Mouse (Mus musculus): ENCODE measurements at regions not wholly inside any gene's neighbourhood (a gene's known extent, or its start where the extent isn't known, plus 50 kb on each side); places are given as distances from the start of the nearest gene placed in this dataset.
"Not testable (repeated sequence)": the region's sequence is repeated elsewhere in the genome, so short reads cannot be mapped to it uniquely, and the experiment has no call there.

DNA sequence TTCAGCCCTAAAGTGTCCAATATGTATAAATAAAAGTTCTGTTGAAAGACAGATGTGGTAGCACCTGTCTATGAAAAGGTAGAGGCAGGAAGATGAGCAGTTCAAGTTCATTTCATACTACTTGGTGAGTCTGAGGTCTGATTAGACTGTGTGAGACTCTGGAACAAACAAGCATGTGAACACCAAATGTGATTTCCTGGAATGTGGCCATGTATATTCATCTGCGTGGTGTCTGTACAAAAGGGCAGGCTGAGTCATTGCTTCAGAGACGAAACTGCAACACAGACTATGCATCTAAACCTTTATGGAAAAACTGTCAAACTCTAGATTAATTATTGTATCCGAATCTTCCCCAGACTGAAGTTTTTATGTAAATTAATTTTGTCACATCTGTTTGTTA is 268.7 kb downstream of the Arl6ip6 start:
- Histone ChIP-seq H3K4me1 (ENCODE audit: insufficient read depth, low read length) (no peaks in the 10 kb centered on the region), H3K36me3 (ENCODE audit: insufficient read depth, low read length) (no peaks in the 10 kb centered on the region), H3K9me3 (ENCODE audit: low read length) (no peaks in the 10 kb centered on the region), H3K9ac (replicated peaks; ENCODE audit: low read length) (no peak overlapping the region), H3K4me2 (replicated peaks; ENCODE audit: low read depth, low read length) (no peak overlapping the region), H3K27me3 (ENCODE audit: insufficient read depth, low read length) (no peaks in the 10 kb centered on the region), H3K4me3 (ENCODE audit: low read length) (no peak overlapping the region), H3K27ac (ENCODE audit: low read length) (no peak overlapping the region)
- ATAC-seq (ENCODE audit: low FRiP score, low TSS enrichment), result no peak
- 75% methylated on average over 3 of the region's 3 CpGs for WGBS

DNA sequence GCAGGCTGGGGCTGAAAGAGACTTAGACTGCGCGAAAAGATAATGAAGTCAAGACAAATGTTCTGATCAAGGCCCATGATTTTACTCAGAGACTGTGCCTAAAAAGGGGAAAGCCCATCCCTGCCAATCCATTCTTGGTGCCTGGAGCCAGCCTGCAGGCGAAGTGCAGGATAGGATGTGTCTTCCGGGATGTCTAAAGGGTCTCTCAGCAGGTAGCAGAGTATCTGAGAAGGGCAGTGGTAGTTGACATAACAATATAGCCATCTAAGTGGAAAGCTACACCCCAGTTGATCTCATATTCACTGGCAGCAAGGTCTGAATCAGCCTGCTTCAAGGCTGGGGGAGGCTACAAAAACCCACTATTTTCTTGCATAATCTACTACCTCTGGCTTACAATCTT is 282.9 kb downstream of the Arl6ip6 start:
- 89% methylated on average over 4 of the region's 4 CpGs for WGBS
- Histone ChIP-seq H3K4me3 (ENCODE audit: low read length) (no peak overlapping the region), H3K36me3 (ENCODE audit: insufficient read depth, low read length) (no peaks in the 10 kb centered on the region), H3K27me3 (ENCODE audit: insufficient read depth, low read length) (no peaks in the 10 kb centered on the region), H3K27ac (ENCODE audit: low read length) (no peak overlapping the region), H3K4me1 (ENCODE audit: insufficient read depth, low read length) (no peaks in the 10 kb centered on the region), H3K9ac (replicated peaks; ENCODE audit: low read length) (no peak overlapping the region), H3K4me2 (replicated peaks; ENCODE audit: low read depth, low read length) (no peak overlapping the region), H3K9me3 (ENCODE audit: low read length) (no peaks in the 10 kb centered on the region)
- no peak for ATAC-seq (ENCODE audit: low FRiP score, low TSS enrichment)

- not testable (repeated sequence) for H3K4me1 ChIP-seq (ENCODE audit: insufficient read depth, low read length); H3K4me2 ChIP-seq (replicated peaks; ENCODE audit: low read depth, low read length); H3K27me3 ChIP-seq (ENCODE audit: insufficient read depth, low read length); H3K9me3 ChIP-seq (ENCODE audit: low read length); ATAC-seq (ENCODE audit: low FRiP score, low TSS enrichment); H3K9ac ChIP-seq (replicated peaks; ENCODE audit: low read length); H3K36me3 ChIP-seq (ENCODE audit: insufficient read depth, low read length); H3K27ac ChIP-seq (ENCODE audit: low read length); H3K4me3 ChIP-seq (ENCODE audit: low read length)
- 71% methylated on average over 4 of the region's 4 CpGs for WGBS
These were observed 287.5 kb downstream of the Arl6ip6 start for GRCm38 (mm10) chr2:53479051-53479450.

GRCm38 (mm10) chr2:53488301-53488700 is 296.8 kb downstream of the Arl6ip6 start:
- Histone ChIP-seq H3K9ac (replicated peaks; ENCODE audit: low read length) (no peak overlapping the region), H3K4me1 (ENCODE audit: insufficient read depth, low read length) (no peaks in the 10 kb centered on the region), H3K36me3 (ENCODE audit: insufficient read depth, low read length) (no peaks in the 10 kb centered on the region), H3K9me3 (ENCODE audit: low read length) (no peaks in the 10 kb centered on the region), H3K27ac (ENCODE audit: low read length) (no peak overlapping the region), H3K4me3 (ENCODE audit: low read length) (no peak overlapping the region), H3K4me2 (replicated peaks; ENCODE audit: low read depth, low read length) (no peak overlapping the region), H3K27me3 (ENCODE audit: insufficient read depth, low read length) (no peaks in the 10 kb centered on the region)
- no peak for ATAC-seq (ENCODE audit: low FRiP score, low TSS enrichment)
- WGBS, result 78% methylated on average over 1 of the region's 1 CpGs

GRCm38 (mm10) chr2:53490805-53491585 is 299.5 kb downstream of the Arl6ip6 start:
- 66% methylated on average over 4 of the region's 4 CpGs for WGBS
- ATAC-seq (ENCODE audit: low FRiP score, low TSS enrichment), result no peak
- Histone ChIP-seq H3K9me3 (ENCODE audit: low read length) (no peaks in the 10 kb centered on the region), H3K4me2 (replicated peaks; ENCODE audit: low read depth, low read length) (no peak overlapping the region), H3K27me3 (ENCODE audit: insufficient read depth, low read length) (no peaks in the 10 kb centered on the region), H3K9ac (replicated peaks; ENCODE audit: low read length) (no peak overlapping the region), H3K27ac (ENCODE audit: low read length) (no peak overlapping the region), H3K36me3 (ENCODE audit: insufficient read depth, low read length) (no peaks in the 10 kb centered on the region), H3K4me3 (ENCODE audit: low read length) (no peak overlapping the region), H3K4me1 (ENCODE audit: insufficient read depth, low read length) (no peaks in the 10 kb centered on the region)

DNA sequence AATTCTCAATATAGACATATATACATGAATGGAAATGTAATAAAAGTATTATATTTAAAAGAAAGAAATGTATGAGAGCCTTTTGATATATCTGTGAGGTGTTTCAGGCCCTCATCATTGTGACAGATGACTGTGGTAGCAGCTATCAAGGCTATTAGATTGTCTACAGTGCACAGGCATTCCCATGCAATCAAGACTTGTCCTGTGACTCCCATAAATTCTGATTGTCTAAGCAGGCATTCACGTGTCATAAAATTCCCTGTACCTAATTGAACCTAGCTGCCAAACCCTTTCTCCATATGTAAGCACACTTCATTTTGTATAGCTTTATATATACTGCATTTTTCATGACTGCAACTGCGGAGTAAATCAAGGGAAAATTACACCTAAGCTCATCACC is 301.3 kb downstream of the Arl6ip6 start:
- WGBS, result 74% methylated on average over 2 of the region's 2 CpGs
- Histone ChIP-seq H3K36me3 (ENCODE audit: insufficient read depth, low read length) (no peaks in the 10 kb centered on the region), H3K4me1 (ENCODE audit: insufficient read depth, low read length) (no peaks in the 10 kb centered on the region), H3K27me3 (ENCODE audit: insufficient read depth, low read length) (no peaks in the 10 kb centered on the region), H3K4me2 (replicated peaks; ENCODE audit: low read depth, low read length) (no peak overlapping the region), H3K9ac (replicated peaks; ENCODE audit: low read length) (no peak overlapping the region), H3K4me3 (ENCODE audit: low read length) (no peak overlapping the region), H3K9me3 (ENCODE audit: low read length) (no peaks in the 10 kb centered on the region), H3K27ac (ENCODE audit: low read length) (no peak overlapping the region)
- ATAC-seq (ENCODE audit: low FRiP score, low TSS enrichment), result no peak

- WGBS, result 57% methylated on average over 14 of the region's 14 CpGs
These were observed 310.2 kb downstream of the Arl6ip6 start for GRCm38 (mm10) chr2:53501657-53502274.

DNA sequence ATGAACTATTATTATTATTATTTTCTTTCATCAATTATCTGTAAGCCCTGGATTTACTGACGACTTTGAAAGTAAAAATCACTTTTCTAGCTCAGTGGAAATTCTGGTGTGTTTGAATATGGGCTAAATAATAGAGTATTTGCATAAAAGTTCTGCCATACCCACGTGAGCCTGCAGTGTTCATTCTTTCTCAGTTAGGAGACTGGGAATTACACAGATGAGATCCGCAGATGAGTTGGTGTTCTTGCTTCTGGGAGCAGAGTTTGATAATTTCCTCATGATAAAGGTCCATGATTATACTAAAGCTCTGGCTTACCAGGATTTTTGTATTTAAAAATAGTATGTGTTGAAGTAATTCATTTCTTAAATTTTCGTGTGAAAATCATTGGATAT is 310.7 kb downstream of the Arl6ip6 start:
- no peak overlapping the region for H3K4me3 ChIP-seq (ENCODE audit: low read length)
- H3K27ac ChIP-seq (ENCODE audit: low read length), result no peak overlapping the region
- no peaks in the 10 kb centered on the region for H3K27me3 ChIP-seq (ENCODE audit: insufficient read depth, low read length)
- no peaks in the 10 kb centered on the region for H3K4me1 ChIP-seq (ENCODE audit: insufficient read depth, low read length)
- 74% methylated on average over 4 of the region's 4 CpGs for WGBS
- no peaks in the 10 kb centered on the region for H3K36me3 ChIP-seq (ENCODE audit: insufficient read depth, low read length)
- H3K9ac ChIP-seq (replicated peaks; ENCODE audit: low read length), result no peak overlapping the region
- H3K9me3 ChIP-seq (ENCODE audit: low read length), result no peaks in the 10 kb centered on the region
- ATAC-seq (ENCODE audit: low FRiP score, low TSS enrichment), result no peak
- no peak overlapping the region for H3K4me2 ChIP-seq (replicated peaks; ENCODE audit: low read depth, low read length)

More at GRCm38 (mm10) chr2:53501657-53502274, 310.2 kb downstream of the Arl6ip6 start:
- Histone ChIP-seq H3K27me3 (ENCODE audit: insufficient read depth, low read length) (no peaks in the 10 kb centered on the region), H3K9me3 (ENCODE audit: low read length) (no peaks in the 10 kb centered on the region), H3K27ac (ENCODE audit: low read length) (no peak overlapping the region), H3K9ac (replicated peaks; ENCODE audit: low read length) (no peak overlapping the region), H3K36me3 (ENCODE audit: insufficient read depth, low read length) (no peaks in the 10 kb centered on the region), H3K4me3 (ENCODE audit: low read length) (no peak overlapping the region), H3K4me1 (ENCODE audit: insufficient read depth, low read length) (no peaks in the 10 kb centered on the region), H3K4me2 (replicated peaks; ENCODE audit: low read depth, low read length) (no peak overlapping the region)
- ATAC-seq (ENCODE audit: low FRiP score, low TSS enrichment), result no peak

GRCm38 (mm10) chr2:53542097-53542496 is 350.6 kb downstream of the Arl6ip6 start:
- 89% methylated on average over 2 of the region's 2 CpGs for WGBS
- no peak for ATAC-seq (ENCODE audit: low FRiP score, low TSS enrichment)

GRCm38 (mm10) chr2:53574007-53574406 is 382.5 kb downstream of the Arl6ip6 start:
- Histone ChIP-seq H3K27me3 (ENCODE audit: insufficient read depth, low read length) (no peaks in the 10 kb centered on the region), H3K9me3 (ENCODE audit: low read length) (no peaks in the 10 kb centered on the region), H3K36me3 (ENCODE audit: insufficient read depth, low read length) (no peaks in the 10 kb centered on the region), H3K4me2 (replicated peaks; ENCODE audit: low read depth, low read length) (no peak overlapping the region), H3K9ac (replicated peaks; ENCODE audit: low read length) (no peak overlapping the region), H3K4me3 (ENCODE audit: low read length) (no peak overlapping the region), H3K4me1 (ENCODE audit: insufficient read depth, low read length) (no peaks in the 10 kb centered on the region), H3K27ac (ENCODE audit: low read length) (no peak overlapping the region)
- no peak for ATAC-seq (ENCODE audit: low FRiP score, low TSS enrichment)
- 57% methylated on average over 1 of the region's 1 CpGs for WGBS

More at GRCm38 (mm10) chr2:53542097-53542496, 350.6 kb downstream of the Arl6ip6 start:
- Histone ChIP-seq H3K9ac (replicated peaks; ENCODE audit: low read length) (no peak overlapping the region), H3K27ac (ENCODE audit: low read length) (no peak overlapping the region), H3K4me3 (ENCODE audit: low read length) (no peak overlapping the region), H3K36me3 (ENCODE audit: insufficient read depth, low read length) (no peaks in the 10 kb centered on the region), H3K9me3 (ENCODE audit: low read length) (0 out of 2 replicates have a peak, but pooled peaks cover 4% of the 10 kb centered on the region), H3K4me2 (replicated peaks; ENCODE audit: low read depth, low read length) (no peak overlapping the region), H3K4me1 (ENCODE audit: insufficient read depth, low read length) (no peaks in the 10 kb centered on the region), H3K27me3 (ENCODE audit: insufficient read depth, low read length) (no peaks in the 10 kb centered on the region)

Measured in kidney, embryonic 16.5 days (tissue).